In genomic region chr9:70657013-70657967, GRCm38 (mm10) we compare ENCODE assay signal across 8 mouse cellular contexts. TPM values are rescaled to one million over a fixed set of nuclear protein-coding genes. Genes with fewer than 3 reads are reported as not detected.
A peak's percentile ranks its signal among the peaks of the same experiment; 100 is the strongest.
DNase-seq lines count a peak whose midpoint lies in the region; ATAC-seq and TF ChIP-seq lines count a peak whose summit lies in the region.

Gene Mindy2 (minus strand): TSS chr9:70657174.

- H3K27ac ChIP-seq in cortical plate, adult 2 months (ENCODE audit: insufficient read depth, low read length): peak within 1 kb of the TSS; percentile 98

- TF ChIP-seq POLR2A in cortical plate, adult 2 months (IDR thresholded peaks at IDR 0.05; ENCODE audit: extremely low read depth, insufficient read depth, low read length): peak; percentile 88

- H3K4me3 ChIP-seq in cortical plate, adult 2 months (ENCODE audit: insufficient read depth, low read length): peak within 1 kb of the TSS; percentile 83

- TF ChIP-seq CTCF in cortical plate, adult 2 months (IDR thresholded peaks at IDR 0.05; ENCODE audit: extremely low read depth, insufficient read depth, low read length): no peak

- DNase-seq in gastrocnemius, postnatal 10 days: peak; percentile 99
- DNase-seq in induced T-regulatory cell, adult 2 months (ENCODE audit: low read depth): peak; percentile 100
- DNase-seq in left cerebral cortex, adult 9 months (ENCODE audit: low spot score in 2 of 2): peak; percentile 84 to 96
- DNase-seq in right cerebral cortex, postnatal 14 days: peak; percentile 99
- DNase-seq in urinary bladder, postnatal 36 days (ENCODE audit: low spot score in 2 of 2): peak; percentile 94 to 98

- peaks cover 8% of the 10 kb centered on the region for H3K4me1 ChIP-seq in cortical plate, adult 2 months (ENCODE audit: control insufficient read depth, insufficient read depth, low read length)

- peak; percentile 90 for ATAC-seq in activated CD4-positive, CD25-positive, alpha-beta regulatory T cell, adult 4 months
- peak; percentile 96 for ATAC-seq in megakaryocyte progenitor cell, adult 5-6 weeks (replicated peaks; ENCODE audit: poor library complexity)

RNA-seq across cellular contexts. Expression of gene Mindy2, which starts in this region (rescaled TPM):
- polyA plus RNA-seq in activated CD4-positive, CD25-positive, alpha-beta regulatory T cell, adult 4 months (2017; shearing (Covaris generic)): 10 to 100 TPM in 1 of 2 experiments, 1 to 10 TPM in 1; 9.0 to 14.8 TPM
- polyA plus RNA-seq in cortical plate, adult 2 months (2012; rRNA removed): 26.2 and 27.0 TPM in 2 replicates
- total RNA-seq in gastrocnemius, postnatal 10 days (2021): 10 to 100 TPM; 13.1 to 13.8 TPM
- total RNA-seq in megakaryocyte progenitor cell, adult 5-6 weeks (2015): 10.1 and 12.5 TPM in 2 replicates
- total RNA-seq in megakaryocyte progenitor cell, adult 5-6 weeks (2017): 9.9 and 11.9 TPM in 2 replicates

Comparison
In these comparisons a context has a peak if more than half of its experiments do, and no peak if none do; other contexts are left out.
1. Peak in every context shown above with its lines: DNase-seq, ATAC-seq, H3K4me3 ChIP-seq and H3K27ac ChIP-seq.